Mouse (Mus musculus) kidney, embryonic 14.5 days (tissue): Measurements from ENCODE around the gene 4930583I09Rik. TPM values are rescaled to one million over a fixed set of nuclear protein-coding genes. Genes with fewer than 3 reads are reported as not detected.

Experiments used
- ATAC-seq: fragments of 200-750 bp; cut with Nextera tagmentation; 2 replicates; pipeline ENCODE4 v1.8.0; 2017; ENCODE audit warnings: moderate number of reproducible peaks, mild to moderate bottlenecking, moderate TSS enrichment, moderate library complexity; ENCODE audit not compliant: low FRiP score, low TSS enrichment
- H3K27ac ChIP-seq: fragments of 300-500 bp; sonication (generic); 2 replicates; pipeline ENCODE4 v1.5.1; 2014; ENCODE audit warnings: low read depth, mild to moderate bottlenecking, low read length, moderate library complexity, mixed read lengths
- H3K27me3 ChIP-seq: fragments of 300-500 bp; sonication (generic); 2 replicates; pipeline ENCODE4 v1.6.1; 2014; ENCODE audit warnings: mild to moderate bottlenecking, low read length; ENCODE audit not compliant: control insufficient read depth, insufficient read depth
- H3K36me3 ChIP-seq: fragments of 300-500 bp; sonication (generic); 2 replicates; pipeline ENCODE4 v1.6.1; 2014; ENCODE audit warnings: low read length, mixed read lengths; ENCODE audit not compliant: control insufficient read depth, insufficient read depth
- H3K4me1 ChIP-seq: fragments of 300-500 bp; sonication (generic); 2 replicates; pipeline ENCODE4 v1.6.1; 2014; ENCODE audit warnings: low read length, mixed read lengths; ENCODE audit not compliant: control insufficient read depth, insufficient read depth
- H3K4me2 ChIP-seq: fragments of 300-500 bp; sonication (generic); replicated peaks from 2 replicates; pipeline ENCODE4 v1.6.1; 2014; ENCODE audit warnings: low read depth, mild to moderate bottlenecking, low read length
- H3K4me3 ChIP-seq: fragments of 300-500 bp; sonication (generic); 2 replicates; pipeline ENCODE4 v1.5.1; 2014; ENCODE audit warnings: mild to moderate bottlenecking, low read length
- H3K9ac ChIP-seq: fragments of 300-500 bp; sonication (generic); 2 replicates; pipeline ENCODE4 v1.6.1; 2014; ENCODE audit warnings: low read depth, mild to moderate bottlenecking, low read length, moderate library complexity
- H3K9me3 ChIP-seq: fragments of 300-500 bp; sonication (generic); 2 replicates; pipeline ENCODE4 v1.6.1; 2016; ENCODE audit warnings: low read length; ENCODE audit not compliant: control insufficient read depth
- WGBS: fragments of 180-500 bp; shearing (Covaris S2); extraction: QIAGEN DNeasy Blood & Tissue Kit; methylation state at CpG from one replicate; pipeline ENCODE4 v1.1.7; 2014; 5-methylcytosine and 5-hydroxymethylcytosine counted together
- polyA plus RNA-seq: library from polyadenylated mRNA; unstranded; fragments of >200 nt; fragmentation: Nextera tagmentation; extraction: Ambion mirVana; gene quantifications from 2 replicates; pipeline ENCODE4 v1.2.1, GENCODE M21; 2014

The 4930583I09Rik gene
- polyA plus RNA-seq, 1 experiment from 2014 or later = not detected

GRCm38 (mm10) chr17:64813568-64813967 lies 22.3 kb downstream of the 4930583I09Rik start:
- Histone ChIP-seq H3K9ac (no peak overlapping the region), H3K27ac (no peak overlapping the region), H3K4me1 (no peaks in the 10 kb centered on the region), H3K4me3 (no peak overlapping the region), H3K36me3 (no peaks in the 10 kb centered on the region), H3K4me2 (no peak overlapping the region), H3K9me3 (no peaks in the 10 kb centered on the region), H3K27me3 (no peaks in the 10 kb centered on the region)
- ATAC-seq = no peak
- WGBS = 92% methylated on average over 6 of the region's 6 CpGs

- 87% methylated on average over 8 of the region's 8 CpGs for WGBS
- H3K27me3 ChIP-seq = no peaks in the 10 kb centered on the region
- no peak for ATAC-seq
- no peak overlapping the region for H3K4me3 ChIP-seq
- no peaks in the 10 kb centered on the region; the same call in 1 of the 2 replicates for H3K9me3 ChIP-seq
- H3K36me3 ChIP-seq = no peaks in the 10 kb centered on the region
- H3K9ac ChIP-seq = no peak overlapping the region
- no peaks in the 10 kb centered on the region for H3K4me1 ChIP-seq
- H3K27ac ChIP-seq = no peak overlapping the region
- H3K4me2 ChIP-seq = no peak overlapping the region
Observed at GRCm38 (mm10) chr17:64806035-64806589, 29.8 kb downstream of the 4930583I09Rik start.

DNA sequence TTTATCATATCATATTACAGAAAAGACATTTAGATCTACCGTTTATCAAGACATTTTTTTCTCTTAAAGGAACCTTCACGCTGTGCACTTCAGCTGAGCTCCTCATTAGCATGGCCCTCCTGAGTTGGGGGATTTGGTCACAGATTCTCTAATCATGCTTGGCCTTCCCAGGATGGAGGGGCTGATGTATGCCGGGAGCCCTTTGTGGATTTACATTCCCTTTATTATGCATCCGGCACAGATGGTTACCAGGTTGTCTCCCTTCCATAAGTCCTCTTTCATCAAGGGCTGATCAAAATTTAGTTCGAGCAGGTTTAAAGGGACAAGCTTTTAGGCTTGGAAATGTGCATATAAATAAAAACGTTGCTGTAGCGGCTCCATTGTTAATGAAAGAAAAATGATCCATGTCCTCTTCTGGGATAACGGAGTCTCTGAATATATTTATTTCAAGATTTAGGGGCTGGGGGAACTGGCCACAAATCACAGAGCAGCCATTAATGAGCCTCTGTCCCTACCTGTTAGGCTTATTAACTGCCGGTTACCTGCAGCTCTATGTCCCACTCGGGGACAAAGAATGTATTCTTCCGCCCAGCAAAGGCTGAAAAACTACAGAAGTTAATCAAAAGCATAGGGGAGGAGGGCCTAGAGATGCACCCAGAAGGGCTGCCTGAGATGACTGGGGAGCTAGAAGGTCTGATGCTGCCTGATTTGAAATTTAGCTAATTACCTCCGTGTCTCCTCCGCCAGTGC lies 31.3 kb downstream of the 4930583I09Rik start:
- Histone ChIP-seq H3K36me3 (no peaks in the 10 kb centered on the region), H3K4me1 (no peaks in the 10 kb centered on the region), H3K27me3 (no peaks in the 10 kb centered on the region), H3K4me2 (no peak overlapping the region), H3K9me3 (no peaks in the 10 kb centered on the region; the same call in 1 of the 2 replicates), H3K4me3 (no peak overlapping the region), H3K27ac (no peak overlapping the region), H3K9ac (no peak overlapping the region)
- 63% methylated on average over 13 of the region's 13 CpGs for WGBS
- ATAC-seq = no peak

DNA sequence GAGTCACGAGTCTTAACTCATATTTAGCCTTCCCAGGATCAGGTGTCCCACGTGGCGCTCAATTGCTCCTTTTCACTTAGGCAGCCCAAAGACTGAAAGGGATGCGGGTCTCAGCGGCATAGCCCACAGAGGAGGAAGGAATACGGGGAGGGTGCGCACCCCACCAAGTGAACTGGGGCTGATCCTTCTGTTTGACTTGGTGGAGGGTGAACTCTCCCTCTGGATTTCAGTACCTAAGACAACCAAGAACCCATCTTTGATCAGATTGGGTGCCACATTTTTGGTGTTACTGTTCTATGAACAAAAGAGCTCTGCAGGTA lies 33.0 kb downstream of the 4930583I09Rik start:
- Histone ChIP-seq H3K27ac (no peak overlapping the region), H3K4me2 (no peak overlapping the region), H3K4me1 (no peaks in the 10 kb centered on the region), H3K4me3 (no peak overlapping the region), H3K27me3 (no peaks in the 10 kb centered on the region), H3K9ac (no peak overlapping the region), H3K36me3 (no peaks in the 10 kb centered on the region), H3K9me3 (no peaks in the 10 kb centered on the region; the same call in 1 of the 2 replicates)
- no peak for ATAC-seq
- WGBS = 71% methylated on average over 7 of the region's 7 CpGs

- Histone ChIP-seq H3K9me3 (no peaks in the 10 kb centered on the region; the same call in 1 of the 2 replicates), H3K27ac (no peak overlapping the region), H3K9ac (no peak overlapping the region), H3K4me1 (no peaks in the 10 kb centered on the region), H3K36me3 (no peaks in the 10 kb centered on the region), H3K27me3 (no peaks in the 10 kb centered on the region), H3K4me3 (no peak overlapping the region), H3K4me2 (no peak overlapping the region)
- 0 out of 2 replicates have a peak, but pooled peaks have one; percentile 39 for ATAC-seq
- 24% methylated on average over 11 of the region's 11 CpGs for WGBS
Observed at GRCm38 (mm10) chr17:64802168-64802955, 33.5 kb downstream of the 4930583I09Rik start.

DNA sequence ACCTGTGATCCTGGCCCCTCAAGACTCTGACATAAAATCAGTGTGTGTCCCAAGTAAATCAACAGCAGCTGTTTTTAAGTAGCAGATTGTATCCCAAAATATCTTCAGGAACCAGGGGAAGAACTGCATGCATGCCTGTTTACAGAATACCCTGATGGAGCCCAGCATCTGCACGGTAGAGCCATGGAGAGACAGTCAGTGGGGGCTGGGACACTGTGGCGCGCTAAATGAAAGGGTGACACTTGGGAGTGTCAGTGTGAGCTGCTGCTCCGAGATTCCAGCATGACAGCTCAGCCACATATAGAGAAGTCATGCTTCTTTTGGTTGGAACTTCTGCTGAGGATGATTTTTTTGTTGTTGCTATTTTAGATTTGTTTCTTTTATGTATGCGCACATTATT lies 43.2 kb downstream of the 4930583I09Rik start:
- Histone ChIP-seq H3K4me2 (no peak overlapping the region), H3K36me3 (no peaks in the 10 kb centered on the region), H3K9ac (no peak overlapping the region), H3K27me3 (no peaks in the 10 kb centered on the region), H3K9me3 (no peaks in the 10 kb centered on the region), H3K4me1 (no peaks in the 10 kb centered on the region), H3K4me3 (no peak overlapping the region), H3K27ac (no peak overlapping the region)
- no peak for ATAC-seq
- 80% methylated on average over 5 of the region's 5 CpGs for WGBS

GRCm38 (mm10) chr17:64792076-64792475 lies 43.8 kb downstream of the 4930583I09Rik start:
- WGBS = 93% methylated on average over 3 of the region's 3 CpGs
- H3K27me3 ChIP-seq = no peaks in the 10 kb centered on the region
- H3K9me3 ChIP-seq = no peaks in the 10 kb centered on the region
- no peak overlapping the region for H3K27ac ChIP-seq
- no peak overlapping the region for H3K4me2 ChIP-seq
- no peak overlapping the region for H3K4me3 ChIP-seq
- ATAC-seq = no peak
- no peak overlapping the region for H3K9ac ChIP-seq
- no peaks in the 10 kb centered on the region for H3K4me1 ChIP-seq
- H3K36me3 ChIP-seq = no peaks in the 10 kb centered on the region

- ATAC-seq = no peak
- Histone ChIP-seq H3K4me2 (no peak overlapping the region), H3K4me3 (no peak overlapping the region), H3K4me1 (no peaks in the 10 kb centered on the region), H3K27ac (no peak overlapping the region), H3K9me3 (no peaks in the 10 kb centered on the region), H3K27me3 (no peaks in the 10 kb centered on the region), H3K9ac (no peak overlapping the region), H3K36me3 (no peaks in the 10 kb centered on the region)
- WGBS = 45% methylated on average over 3 of the region's 3 CpGs
Observed at GRCm38 (mm10) chr17:64789175-64789574, 46.7 kb downstream of the 4930583I09Rik start.

DNA sequence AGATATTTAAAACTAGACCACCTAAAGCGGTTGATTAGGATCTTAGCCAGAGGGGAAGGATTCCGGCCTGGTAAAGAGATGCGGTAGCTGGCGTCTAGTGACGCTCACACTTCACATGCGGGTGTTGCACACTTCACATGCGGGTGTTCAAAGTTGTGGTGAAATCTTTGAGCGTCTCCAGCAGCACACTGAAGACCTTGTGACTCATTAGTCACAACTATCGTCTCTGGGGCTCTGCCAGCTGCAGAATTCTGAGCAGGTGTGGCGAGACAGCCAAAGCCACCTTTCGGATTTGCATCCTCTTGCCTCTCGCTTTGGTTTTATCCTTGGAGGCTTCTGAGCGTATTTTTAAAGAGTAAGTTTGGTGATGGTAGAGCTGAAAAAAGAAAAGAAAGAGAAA lies 47.6 kb downstream of the 4930583I09Rik start:
- Histone ChIP-seq H3K27me3 (no peaks in the 10 kb centered on the region), H3K9ac (no peak overlapping the region), H3K4me1 (no peaks in the 10 kb centered on the region), H3K27ac (no peak overlapping the region), H3K4me2 (no peak overlapping the region), H3K36me3 (no peaks in the 10 kb centered on the region), H3K9me3 (no peaks in the 10 kb centered on the region), H3K4me3 (no peak overlapping the region)
- WGBS = 79% methylated on average over 13 of the region's 13 CpGs
- no peak for ATAC-seq
